Mouse (Mus musculus): ENCODE data around the gene Nol3.

DNA sequence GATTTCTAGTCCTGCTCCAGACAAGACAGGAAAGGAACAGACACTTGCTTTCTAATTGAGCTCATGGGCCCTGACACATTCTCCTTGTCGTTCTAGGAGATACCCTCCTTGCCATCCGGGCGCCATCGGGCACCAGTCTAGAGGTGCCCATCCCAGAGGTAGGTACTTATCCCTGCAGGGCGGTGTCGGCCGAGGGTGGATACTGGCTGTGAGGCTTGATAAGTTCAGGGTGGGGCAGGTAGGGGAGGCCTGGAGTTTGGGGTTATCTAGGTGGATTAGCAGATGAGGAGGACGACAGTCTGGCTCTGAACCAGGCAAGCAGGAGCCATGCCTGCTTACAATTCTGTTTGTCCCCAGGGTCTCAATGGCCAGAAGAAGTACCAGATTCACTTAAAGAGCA, 24.0 kb downstream of the Nol3 start:
- TF ChIP-seq CTCF (IDR thresholded peaks at IDR 0.05; ENCODE audit: extremely low read depth, insufficient read depth, low read length) (no peak), POLR2A (IDR thresholded peaks at IDR 0.05; ENCODE audit: extremely low read depth, insufficient read depth, low read length) (no peak)
